Mouse (Mus musculus) retina, postnatal 7 days (tissue): ENCODE measurements around the gene Arhgap23.
A peak's percentile ranks its signal among the peaks of the same experiment; 100 is the strongest.

Experiments
- DNase-seq: peaks from one replicate; pipeline ENCODE4 v3.0.0-alpha.2; 2012; ENCODE audit warnings: low read depth, low spot score

Gene Arhgap23

DNA sequence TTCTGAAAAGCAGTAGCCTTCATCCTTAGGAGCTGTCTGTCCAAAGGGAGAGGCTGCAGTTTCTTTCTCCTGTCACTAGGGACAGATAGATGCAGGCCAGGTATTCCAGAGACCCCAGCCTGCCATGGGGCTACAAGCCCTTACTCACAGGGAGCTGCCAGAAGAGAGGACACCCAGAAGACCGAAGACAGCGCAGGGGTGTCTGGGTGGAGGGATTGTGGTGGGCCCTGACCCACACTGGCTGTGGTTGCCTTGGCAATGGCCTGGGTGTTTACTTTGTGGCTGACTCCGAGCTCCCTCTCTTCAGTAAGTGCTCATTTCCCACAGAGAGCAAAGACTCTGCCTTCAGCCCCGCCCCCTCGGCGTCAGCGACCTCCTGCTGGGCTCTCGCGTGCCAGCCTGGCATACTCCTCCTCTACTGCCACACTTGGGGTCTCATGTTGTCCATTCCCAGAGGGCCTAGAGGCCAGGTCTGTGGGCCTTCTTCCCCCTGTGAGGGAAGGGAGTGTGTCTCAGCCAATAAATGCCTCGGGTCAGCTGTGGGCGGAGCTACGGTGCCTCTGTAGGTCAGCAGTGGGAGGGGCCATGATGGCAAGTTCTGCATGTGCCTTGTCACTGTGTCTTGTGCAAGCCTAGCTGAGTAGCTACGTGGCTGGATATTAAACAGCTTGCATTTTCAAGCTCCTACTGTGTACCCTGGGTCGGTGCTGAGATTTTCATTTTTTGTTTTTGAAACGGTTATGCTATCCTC lies 19.5 kb downstream of the Arhgap23 start:
- peak; percentile 65 for DNase-seq

DNA sequence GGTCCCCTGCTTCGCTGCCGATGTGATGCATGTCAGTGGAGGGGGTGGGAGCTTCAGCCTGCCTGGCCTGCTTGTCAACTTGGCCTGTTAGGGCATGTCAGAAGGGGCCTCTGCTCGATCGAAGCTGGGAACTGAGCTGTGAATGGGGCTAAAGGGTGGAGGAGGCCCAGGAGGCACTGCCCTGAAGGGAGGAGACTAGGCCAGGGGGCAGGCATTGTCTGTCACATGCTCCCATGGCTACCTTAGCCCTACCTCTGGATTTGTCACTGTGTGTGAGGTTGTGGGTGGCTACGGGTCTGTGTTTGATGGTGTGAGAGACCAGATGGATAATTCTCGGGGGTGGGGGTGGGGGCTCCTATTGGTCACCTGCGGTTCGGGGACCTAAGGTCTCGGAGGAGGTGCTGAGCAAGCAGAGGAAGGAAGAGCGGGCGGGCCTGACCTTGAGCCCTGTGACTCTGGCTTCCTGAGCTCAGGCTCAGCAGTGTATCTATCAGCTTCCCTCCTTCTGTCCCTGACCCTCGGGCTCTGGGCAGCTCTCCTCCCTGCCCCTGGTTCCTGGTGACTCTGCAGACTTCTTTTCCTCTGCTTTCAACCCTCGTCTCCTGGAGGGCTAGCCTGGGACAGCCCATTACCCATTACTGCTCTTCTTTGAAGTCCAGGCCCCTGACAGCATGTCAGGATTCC lies 20.6 kb downstream of the Arhgap23 start:
- no peak for DNase-seq

DNA sequence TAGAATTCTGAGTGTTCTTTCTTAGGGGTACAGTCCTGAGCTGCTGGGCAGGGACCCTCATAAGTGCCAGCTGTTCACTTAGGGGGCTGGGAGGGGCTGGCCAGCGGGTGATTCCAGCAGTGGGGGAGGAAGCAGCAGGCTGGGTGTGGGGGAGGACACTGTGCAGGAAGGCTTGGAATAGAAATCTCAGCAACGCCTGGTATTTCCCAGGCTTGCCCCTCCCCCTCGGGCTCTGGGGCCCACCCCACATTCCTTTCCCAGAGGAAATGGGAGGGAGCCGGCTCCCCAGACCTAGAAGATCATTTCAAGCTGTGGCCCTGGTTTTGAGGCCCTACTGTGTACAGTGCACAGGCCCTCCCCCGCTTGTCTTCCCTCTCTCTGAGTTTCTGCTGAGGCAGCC lies 22.4 kb downstream of the Arhgap23 start:
- no peak for DNase-seq

DNA sequence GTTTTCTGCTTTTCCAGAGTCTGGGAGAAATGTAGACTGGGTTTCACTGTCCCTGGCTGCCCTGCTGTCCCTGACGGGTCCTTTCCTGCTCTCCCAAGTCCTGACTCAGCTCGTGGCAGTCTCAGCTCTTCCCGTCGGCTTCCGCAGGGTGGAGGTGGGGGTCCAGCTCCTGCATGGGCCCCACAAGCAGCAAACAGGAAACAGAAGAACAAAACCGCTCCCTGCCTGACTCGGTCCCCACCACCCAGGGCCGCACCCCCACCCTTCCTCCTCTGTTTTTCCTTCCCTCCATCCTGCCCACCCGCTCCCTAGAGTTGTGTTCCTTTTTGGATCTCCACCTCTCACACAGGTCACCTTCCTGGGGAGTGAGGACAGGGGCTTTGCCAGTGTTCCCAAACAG lies 23.5 kb downstream of the Arhgap23 start:
- no peak for DNase-seq

DNA sequence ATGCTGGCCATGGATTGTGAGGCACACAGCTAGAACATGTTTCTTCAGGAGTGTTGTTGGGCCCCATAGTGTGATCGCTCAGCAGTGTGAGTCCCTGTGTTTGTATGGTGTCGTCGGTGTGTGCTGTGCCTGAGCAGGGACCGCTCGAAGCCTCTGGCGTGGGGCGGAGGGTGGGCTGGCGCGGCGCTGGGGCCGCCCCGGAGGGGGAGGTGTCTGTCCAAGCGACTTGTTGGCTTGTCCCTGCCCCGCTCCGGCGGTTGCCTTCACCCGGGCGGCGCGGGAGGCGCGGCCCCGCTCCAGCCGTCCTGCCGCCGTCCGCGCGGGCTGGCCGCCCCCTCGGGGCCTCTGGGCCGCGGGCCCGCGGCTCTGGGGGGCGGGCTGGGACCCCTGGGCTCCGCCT lies 24.6 kb downstream of the Arhgap23 start:
- DNase-seq, result no peak

DNA sequence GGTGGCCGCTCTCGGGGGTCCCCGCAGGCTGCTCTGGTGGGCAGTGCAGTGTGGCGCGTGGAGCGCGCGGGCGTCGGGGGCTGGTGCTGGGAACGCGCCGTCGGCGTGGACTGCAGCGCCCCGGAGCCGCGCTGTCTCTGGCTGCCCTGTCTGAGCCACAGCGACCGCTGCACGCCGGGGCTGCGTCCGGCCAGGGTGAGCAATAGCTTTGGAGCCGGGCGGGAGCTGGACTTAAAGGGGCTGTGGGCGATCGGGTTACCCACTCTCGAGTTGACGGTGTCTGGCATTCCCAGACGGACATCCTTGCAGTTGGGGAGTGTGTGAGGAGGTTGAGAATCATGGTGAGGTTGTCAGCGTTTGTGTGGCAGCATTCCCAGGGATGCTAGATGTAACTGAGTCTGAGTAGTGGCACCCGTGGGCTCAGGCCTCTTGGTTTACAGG lies 25.1 kb downstream of the Arhgap23 start:
- no peak for DNase-seq

DNA sequence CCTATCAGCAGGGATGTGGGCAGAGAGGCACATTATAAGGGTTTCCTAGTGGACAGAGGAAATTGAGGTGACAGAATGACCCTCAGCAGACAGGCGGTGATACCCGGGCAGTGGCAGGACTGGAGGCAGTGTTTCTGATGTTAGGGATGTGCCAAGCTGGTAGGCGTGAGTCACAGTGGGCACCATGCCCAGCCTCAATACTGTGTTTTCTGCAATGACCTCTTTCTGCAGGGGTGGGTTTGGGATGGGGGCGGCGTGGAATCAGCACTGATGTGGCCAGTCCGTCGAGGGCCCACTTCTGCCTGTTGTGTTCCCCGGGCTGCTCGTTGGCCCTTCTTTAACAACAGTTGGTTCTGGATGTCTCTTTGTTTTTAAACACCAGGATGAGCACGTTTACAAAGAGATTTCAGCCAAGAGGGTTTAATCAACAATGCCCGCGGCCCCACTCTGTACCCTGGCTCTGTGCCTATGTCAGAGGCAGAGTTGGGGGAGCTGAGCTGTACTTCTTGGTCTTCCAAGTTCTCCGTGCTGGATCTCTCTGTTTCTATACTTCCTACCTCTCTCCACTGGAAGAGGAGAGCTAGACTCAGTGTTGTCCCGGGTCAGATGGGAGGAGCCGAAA lies 25.8 kb downstream of the Arhgap23 start:
- no peak for DNase-seq

DNA sequence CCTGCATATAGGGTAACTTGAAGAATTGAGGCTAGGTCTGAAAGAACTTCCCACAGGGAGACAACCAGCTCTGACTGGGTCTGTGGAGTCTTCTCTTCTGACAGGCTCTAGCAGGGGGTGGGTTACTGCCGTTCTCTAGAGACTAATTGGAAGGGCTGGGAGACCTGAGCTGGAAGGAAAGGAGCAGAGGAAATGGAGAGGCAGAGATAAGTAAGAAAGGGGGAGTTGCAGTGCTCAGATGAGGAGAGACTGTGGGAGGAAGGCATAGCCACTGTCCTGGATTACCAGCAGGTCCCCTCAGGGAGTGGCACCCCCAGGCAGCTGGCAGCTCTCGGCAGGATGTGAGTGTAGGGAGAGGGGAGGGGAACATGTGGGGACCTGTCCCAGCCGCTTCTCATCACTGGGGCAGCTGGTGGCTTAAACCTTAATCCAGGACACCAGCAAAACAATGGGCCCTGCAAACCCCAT lies 26.4 kb downstream of the Arhgap23 start:
- no peak for DNase-seq

DNA sequence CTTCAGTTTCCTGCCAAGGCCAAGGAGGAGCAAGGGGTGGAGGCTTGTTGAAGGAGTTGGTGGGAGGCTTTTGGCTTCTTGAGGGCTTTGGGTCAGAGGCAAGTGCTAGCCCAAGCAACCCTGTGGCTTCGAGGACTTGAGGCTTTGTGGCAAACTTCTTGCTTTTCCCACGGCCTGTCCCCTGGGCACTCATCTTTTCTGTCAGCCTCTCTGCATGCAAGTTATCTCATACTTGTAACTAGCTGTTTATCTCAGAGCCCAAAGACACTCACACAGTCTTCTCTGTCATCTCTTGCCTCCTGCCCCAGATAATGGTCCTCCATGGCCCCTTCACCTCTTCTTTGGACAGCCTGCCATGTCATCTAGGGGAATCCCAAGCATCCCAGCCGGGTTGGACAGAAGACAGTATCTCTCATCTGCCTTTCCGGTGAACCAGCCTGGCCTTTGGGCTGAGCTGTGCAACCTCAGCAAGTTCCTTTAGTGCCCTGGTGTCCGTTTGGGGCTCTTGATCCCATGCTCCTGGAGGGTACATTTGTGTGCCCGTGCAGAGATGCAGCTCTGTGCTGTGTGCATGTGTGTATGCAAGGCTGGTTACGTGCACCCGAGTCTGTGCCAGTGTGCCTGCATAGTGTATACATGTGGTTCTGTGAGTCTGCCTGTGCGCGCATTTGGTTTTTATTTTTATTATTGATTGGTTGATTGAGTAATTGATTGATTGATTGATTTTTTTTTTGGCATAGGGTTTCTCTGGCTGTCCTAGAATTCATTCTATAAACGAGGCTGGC lies 27.8 kb downstream of the Arhgap23 start:
- no peak for DNase-seq

DNA sequence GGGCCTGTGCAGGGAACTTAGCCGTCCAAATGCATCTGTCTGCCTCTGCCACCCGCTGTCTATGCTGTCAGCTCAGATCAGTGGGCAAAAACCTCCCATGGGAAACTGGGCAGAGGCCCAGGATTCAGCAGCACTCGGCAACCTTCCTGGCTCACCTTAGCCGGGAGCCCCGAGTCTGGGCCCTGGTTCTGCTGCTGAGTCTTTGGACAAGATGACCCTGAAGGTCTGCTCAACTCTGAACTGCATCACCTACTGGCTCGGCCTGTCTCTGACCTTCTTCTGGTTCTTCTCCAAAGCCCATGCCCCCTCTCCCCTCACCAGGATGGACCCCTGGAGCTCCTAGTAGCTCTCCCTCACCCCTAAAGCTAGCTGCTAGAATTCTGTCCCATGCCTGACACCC lies 30.3 kb downstream of the Arhgap23 start:
- DNase-seq, result no peak

DNA sequence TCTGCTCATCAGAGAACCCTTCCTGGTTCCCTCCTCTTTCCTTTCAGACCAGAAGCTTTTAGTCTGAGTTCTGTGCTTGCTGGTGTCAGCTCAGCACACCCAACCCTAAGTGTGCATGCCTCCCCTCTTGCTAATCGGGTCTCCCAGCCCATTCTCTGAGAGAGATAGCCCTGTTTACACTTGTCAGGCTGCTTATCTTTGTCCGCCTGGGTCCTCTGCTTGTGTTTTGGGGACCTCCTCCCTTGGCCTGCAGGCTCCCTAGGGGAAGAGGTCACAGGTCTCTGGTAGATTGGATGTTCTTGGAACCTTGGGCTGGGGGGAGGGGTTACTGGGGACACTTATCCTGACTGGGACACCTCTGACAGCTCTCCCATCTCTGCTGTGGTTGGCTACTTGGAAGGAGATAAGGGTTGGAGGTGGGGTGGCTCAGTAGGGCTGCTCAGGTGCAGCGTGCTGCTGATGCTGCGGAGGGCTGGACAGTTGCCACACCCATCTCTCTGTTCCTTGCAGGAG lies 30.7 kb downstream of the Arhgap23 start:
- DNase-seq, result no peak

DNA sequence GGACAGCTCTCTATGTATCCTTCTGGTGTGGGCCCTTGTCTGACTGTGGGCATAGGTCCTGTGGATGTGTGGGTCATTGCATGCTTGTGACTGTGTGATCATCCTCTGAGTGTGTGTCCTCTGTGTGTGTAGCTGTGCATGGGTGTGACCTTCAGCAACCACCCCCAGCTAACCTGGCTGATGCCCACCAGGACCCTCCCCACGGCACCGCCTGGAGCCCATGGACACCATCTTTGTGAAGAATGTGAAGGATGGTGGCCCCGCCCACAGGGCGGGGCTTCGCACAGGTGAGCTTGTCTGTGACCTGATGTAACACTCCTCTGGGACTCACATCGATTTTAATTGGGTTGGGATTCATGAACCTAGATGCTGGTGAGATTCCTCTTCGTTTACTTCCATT lies 32.6 kb downstream of the Arhgap23 start:
- DNase-seq, result no peak

DNA sequence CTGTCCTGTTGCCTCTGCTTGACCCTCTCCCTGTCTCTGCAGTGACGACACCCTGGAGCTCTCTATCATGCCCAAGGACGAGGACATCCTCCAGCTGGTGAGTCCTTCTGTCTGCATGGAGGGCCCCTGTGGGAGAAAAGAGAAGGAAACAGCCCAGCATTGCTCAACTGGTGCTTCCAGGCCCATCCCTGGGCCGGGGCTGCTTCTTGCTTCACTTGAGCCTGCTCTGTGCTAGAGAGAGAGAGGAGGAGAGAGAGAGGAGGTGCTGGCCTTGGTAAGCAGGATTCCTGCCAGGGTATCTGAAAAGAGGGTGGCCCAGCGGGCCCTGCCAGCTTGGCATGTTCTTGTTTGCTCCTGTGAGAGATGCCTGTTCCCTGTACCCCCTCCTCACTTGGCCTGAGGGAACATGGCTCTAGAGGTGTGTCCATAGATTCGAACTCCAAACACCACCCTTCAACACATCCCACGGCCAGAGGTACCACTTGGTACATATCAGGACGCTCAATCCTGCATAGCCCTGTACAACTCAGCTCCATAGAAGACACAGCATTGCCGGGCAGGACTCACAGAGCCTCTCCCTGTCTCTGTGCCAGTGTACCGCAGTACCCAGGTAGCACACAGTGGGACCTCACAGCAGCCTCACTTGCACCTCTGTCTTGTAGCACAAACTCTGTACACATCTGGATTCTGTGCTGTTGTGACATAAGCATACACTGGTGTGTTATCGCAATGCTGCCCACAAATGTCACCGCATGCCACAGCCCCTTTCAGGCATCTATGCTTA lies 33.5 kb downstream of the Arhgap23 start:
- no peak for DNase-seq

DNA sequence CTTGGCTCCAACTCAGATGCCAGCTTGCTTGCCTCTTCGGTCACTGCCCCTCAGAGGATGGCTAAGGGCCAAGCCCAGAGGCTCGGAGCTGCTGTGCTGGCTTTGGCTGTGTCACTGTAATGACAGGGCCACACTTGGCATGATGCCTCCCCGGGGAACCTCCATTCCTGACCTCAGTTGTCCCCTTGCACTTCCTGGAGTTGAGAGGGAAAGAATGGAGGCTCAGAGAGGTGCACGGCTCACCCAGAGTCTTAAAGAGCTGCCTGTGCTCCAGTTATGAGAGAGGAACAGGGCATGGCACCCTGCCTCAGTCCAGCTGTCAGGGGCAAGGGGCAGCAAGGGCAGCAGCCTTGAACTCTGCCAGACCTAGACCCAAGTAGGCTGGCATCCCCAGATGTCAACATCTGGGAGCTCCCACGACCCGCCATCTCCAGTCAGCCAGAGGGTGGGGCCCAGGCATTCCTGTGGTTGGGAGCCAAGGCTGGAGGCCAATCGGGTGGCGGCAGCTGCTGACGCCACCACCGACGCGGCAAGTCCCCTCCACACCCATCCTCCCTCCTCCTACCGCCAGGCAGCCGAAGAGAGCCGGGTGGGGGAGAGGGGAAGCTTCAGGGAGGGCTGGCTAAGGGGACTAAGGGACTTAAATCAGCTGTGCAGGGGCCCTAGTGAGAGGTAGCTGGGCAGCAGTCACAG lies 34.4 kb downstream of the Arhgap23 start:
- no peak for DNase-seq

DNA sequence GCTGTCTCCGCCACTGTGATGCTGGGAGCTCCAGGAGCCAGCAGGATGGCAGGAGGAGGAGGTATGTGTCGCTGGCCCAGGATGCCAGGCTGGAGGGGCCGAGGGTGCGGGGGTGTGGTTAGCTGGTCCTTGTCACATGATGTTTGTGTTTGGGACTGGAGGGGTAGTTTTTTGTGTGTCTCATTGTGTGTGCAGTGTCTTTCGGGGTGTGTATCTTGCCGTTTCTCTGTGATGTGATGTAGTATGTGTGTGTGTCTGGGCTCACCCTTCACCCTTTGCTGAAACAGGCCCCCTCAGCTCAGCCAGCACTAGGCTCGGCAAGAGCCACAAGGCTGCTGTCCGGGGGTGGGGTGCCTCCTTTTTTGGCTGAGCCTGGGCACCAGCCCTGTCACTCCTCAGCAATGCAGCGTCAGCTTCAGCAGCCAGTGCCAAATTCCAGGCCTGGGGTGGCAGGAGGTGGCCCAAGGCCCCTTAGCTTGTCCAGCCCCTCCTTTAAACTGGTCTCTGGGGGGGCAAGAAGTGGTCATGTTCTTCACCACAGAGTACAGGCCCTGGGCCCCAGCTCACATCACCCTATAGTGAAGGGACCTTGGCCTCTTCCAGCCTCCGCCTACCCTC lies 35.1 kb downstream of the Arhgap23 start:
- no peak for DNase-seq

DNA sequence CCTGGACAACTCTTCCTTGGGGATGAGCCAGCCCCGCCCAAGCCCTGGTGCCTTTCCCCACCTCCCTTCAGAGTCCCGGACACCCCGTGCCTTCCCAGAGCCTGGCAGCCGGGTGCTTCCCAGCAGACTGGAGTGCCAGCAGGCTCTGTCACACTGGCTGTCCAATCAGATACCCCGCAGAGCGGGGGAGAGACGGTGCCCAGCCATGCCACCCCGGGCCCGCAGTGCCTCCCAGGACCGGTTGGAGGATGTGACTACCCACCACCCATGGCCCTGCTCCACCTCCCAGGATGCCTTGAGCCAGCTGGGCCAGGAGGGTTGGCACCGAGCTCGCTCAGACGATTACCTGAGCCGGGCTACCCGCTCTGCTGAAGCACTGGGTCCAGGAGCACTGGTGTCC lies 36.3 kb downstream of the Arhgap23 start:
- DNase-seq, result no peak

DNA sequence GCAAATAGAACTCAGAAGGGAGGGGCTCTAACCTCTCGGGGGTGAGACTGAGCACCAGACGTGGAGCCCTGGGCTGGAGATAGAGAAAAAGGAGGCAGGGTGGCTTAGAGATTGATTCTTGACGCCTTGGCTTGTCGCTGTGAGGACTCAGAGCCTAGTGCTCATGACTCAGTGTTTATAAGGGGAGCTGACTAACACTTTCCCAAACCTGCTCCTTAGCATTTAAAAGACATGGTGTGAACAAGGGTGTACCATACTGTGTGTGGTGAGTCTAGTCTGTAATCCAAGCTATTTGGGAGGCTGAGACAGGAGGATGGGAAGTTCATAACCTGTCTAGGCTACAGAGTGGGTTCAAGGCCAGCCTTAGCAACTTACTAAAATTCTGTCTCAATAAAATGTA lies 41.8 kb downstream of the Arhgap23 start:
- DNase-seq, result no peak

DNA sequence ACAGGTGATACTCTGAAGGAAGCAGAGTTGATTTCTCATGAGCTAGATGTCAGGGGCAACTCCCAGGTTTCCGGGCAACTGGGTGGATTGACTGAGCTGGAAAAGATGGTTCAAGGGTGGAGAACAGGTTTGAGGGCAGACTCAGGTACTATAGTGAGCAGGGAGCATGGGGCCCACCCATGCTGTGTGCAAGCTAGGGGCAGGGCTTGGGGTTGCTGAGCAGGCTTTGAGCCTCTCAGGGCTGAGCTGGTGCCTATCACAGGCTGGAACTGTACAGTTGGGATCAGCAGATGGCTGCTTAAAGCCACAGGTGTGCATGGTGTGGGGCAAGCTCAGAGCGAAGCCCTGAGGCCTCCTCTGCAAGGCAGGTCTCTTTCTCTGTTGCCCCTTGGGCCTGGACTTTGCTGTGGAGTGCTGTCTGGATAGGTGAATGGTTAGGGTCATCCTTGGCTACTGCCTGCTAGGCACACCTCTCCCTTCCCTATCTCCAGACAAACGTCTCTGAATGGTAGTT lies 46.0 kb downstream of the Arhgap23 start:
- DNase-seq, result no peak

DNA sequence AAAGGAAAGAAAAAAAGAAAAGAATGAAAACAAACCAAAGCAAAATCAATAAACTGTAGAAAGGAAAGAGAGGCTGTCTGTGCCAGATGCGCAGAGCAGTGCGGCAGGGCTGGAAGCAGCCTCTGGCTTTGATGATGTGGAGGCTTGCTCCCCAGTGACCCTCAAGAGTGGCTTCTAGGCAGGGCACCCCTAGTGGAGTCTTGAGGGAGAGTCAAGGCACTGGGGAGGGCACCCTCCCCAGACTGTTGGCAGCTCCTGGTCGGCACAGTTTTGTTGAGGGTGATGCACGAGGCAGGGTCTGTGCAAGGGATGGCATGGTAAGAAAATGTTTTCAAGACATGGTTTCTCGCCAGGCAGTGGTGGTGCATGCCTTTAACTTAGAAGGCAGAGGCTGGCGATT lies 47.2 kb downstream of the Arhgap23 start:
- no peak for DNase-seq

DNA sequence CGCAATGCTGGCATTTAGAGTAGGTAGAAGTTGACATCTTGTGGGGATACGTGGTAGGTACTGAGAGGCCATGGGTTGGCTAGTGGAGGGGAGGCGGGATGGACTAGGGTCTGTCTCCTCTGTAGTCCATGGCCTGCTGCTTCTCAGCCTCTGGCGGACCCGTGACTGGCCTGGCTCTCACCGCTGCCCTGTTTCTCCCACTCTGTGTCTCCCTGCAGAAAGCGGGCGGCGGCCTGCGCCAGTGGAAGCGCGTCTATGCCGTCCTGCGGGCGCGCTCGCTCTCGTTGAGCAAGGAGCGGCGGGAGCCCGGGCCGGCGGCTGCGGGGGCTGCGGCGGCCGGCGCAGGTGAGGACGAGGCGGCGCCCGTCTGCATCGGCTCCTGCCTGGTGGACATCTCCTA lies 47.8 kb downstream of the Arhgap23 start:
- no peak for DNase-seq
